Mouse (Mus musculus): ENCODE results near the gene Tbx21.

Tbx21 gene

GRCm38 (mm10) chr11:97131683-97132082 lies 16.6 kb upstream of the Tbx21 start:
- no peak for DNase-seq

GRCm38 (mm10) chr11:97130318-97130717 lies 15.2 kb upstream of the Tbx21 start:
- DNase-seq: no peak

- DNase-seq: no peak
These were observed 13.8 kb upstream of the Tbx21 start for GRCm38 (mm10) chr11:97128956-97129355.

DNA sequence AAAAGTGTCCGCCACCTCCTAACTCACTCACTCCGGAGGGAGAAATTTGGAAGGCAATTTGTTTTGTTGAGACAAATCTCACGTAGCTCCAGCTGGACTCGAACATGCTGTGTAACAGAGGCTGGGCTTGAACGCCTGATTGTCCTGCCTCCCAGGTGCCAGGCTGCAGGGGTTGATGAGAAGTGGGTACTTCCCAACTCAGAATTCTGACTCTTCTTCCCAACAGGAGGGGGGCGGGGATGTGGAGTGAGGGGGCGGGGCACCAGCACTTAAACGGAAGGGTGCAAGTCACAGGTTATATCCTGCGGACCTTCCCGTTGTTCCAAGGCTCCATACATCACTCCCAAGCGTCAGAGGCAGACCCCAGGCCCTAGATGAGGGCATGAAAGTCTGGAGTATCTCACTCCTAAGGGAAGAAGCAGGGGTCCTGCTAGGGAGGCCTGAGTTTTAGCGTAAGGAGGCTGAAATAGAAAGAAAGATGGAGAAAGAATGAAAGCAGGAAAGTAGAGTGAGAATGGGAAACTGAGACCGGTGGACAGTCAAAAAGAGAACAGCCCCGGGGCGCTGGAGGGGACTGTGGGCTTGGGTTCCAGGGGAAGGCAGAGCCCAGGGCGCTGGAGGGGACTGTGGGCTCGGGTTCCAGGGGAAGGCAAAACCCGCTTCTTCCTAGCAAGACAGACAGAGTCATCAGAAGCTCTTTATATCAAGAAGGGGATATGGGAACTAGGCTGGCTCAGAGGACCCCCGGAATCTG lies 12.5 kb upstream of the Tbx21 start:
- DNase-seq: no peak

GRCm38 (mm10) chr11:97126645-97127468 lies 11.7 kb upstream of the Tbx21 start:
- peak; percentile 60 to 63 for DNase-seq

- no peak for DNase-seq
These were observed 9.3 kb upstream of the Tbx21 start for GRCm38 (mm10) chr11:97124266-97125036.

DNA sequence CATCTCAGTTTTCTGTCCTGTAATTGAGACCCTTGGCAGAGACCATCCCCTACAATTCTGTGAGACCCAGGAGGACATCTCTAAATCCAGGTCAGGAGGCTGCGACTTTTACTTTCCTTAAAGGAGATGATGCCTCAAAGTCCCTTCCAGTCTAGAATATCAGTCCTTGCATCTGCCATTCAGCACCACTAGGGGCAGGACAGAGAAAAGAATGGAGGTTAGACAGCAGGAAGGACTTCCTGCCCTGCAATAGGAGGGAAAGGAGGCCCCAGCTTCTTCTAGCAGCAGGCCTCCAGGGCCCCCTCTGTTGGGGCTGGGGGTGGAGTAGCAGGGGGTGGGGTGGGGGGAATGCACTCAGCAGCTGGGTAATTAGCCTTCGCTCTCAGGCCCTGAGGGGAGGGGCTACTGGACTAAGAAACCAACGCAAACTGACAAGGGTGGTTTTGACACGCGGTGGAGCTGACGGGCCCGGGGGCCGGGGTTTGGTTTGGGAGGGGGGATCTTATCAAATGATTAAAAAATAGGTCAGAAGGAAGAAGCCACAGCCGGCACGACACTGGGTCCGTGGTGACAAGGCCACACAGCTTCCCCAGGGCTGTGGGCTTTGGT lies 8.3 kb upstream of the Tbx21 start:
- DNase-seq: no peak

DNA sequence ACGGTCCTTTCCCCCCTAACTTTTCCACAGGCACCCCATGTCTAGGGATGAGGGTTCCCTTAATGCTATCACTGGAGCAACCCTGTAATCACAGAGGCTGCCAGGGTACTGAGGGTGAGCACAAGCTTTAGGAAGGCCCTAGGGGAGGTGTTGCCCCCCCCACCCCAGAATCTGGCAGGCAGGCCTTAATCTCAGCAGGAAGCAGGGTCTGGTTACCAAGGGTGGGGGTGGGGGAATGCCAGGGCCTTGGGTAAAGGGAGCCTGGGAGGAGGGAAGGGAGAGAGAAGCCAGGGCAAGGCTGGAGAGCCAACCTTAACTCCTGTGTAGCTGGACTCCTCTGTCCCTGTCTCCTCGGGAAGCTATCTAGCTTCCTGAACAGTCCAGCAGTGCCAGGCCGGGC lies 5.5 kb upstream of the Tbx21 start:
- no peak for DNase-seq

GRCm38 (mm10) chr11:97120221-97120620 lies 5.1 kb upstream of the Tbx21 start:
- no peak for DNase-seq

- no peak for DNase-seq
These were observed 666 bp upstream of the Tbx21 start for GRCm38 (mm10) chr11:97115797-97116196.

DNA sequence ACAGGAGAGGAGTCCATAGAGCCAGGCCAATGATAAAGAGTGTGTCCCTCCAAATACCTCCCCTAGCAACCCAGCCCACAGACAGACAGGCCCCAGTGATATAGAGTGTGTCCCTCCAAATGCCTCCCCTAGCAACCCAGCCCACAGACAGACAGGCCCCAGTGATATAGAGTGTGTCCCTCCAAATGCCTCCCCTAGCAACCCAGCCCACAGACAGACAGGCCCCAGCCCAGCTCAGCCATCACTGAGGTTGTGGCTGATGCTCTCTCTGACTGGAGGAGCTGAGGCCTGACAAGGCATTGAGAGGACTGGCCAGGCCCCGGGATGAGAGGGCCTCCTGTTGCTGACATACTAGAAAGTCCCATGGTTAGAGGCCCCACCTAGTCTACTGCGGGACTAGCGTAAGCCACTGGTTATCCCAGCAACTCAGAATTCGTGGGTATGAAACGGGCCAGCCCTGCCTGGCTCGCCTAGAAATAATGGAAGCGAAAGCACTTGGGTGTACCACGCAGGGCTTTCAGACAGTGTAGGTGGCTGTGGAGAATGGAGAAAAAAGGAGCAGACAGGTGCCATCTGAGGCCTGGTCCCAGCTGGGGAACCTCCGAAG lies 2.5 kb downstream of the Tbx21 start:
- no peak for DNase-seq

- DNase-seq: no peak
These were observed 6.2 kb downstream of the Tbx21 start for GRCm38 (mm10) chr11:97108976-97109375.

DNA sequence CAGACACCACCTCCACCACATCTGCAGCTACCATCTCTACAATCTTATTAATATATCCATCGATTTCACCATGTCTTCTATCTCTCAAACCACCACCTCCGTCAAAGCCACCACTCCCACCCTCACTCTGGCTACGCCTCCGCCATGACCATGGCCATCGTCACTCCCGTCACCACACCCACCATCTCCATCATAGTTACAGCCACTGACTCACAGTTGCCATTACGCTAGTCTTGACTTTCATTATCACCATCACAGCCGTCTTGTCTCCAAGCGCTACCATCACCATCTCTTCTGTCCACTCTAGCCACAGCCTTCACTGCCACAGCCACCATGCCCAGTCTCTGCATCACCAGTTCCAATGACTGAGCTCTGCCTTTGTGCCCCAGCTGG lies 11.0 kb downstream of the Tbx21 start:
- no peak for DNase-seq

DNA sequence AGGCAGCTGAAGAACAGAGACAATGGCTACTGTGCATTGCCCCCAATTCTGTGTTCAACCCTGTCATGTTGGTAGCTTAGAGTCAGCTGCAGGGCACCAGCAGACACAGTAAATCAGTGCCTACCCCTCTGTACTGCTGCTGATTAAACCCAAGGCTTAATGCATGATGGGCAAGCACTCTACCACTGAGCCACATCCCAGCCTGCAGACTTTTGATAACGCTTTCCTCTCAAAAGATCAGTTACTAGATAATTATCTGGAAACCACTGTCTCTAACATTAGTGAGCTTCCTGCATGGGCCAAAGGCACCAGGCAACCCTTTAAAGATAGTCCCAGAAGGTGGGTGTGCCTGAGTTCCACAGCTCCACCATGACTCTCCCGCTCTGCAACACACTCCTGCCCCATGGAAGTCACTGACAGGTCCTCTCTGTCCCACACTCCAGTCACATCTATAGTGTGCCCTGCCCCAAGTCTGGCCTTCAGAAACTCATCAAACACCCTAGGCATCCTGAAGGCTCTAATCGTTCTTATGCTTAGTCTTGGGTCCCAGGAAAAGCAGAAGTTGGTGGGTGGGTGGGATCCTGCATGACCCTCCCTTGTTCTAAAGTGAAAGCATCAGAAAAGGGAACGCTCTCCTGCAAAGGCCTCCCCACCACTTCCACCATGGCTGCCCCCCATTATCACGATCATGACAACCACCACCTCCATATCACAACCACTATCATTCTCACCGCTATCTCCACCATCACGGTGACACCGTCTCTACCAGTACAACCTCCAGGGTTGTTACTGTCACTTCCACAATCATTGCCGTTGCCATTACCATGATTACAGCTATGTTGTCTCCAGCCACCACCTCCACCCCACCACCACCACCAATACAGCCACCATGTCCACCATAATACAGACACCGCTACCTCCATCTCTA lies 11.7 kb downstream of the Tbx21 start:
- no peak for DNase-seq

DNA sequence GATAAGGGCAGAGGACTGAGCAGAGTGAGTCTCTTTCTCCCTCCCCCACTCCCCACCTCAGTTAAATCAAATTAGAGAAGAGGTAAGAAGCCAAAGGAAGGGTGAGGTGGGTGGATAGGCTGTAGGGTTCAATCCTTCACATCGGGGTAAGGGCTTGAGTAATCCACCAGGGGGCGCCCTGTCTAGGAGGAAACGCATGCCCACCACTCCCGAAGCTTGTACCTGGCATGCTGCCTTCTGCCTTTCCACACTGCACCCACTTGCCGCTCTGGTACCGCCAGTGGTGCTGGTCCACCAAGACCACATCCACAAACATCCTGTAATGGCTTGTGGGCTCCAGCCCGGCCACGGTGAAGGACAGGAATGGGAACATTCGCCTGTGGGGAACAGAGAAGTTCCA lies 13.4 kb downstream of the Tbx21 start:
- peak; percentile 84 to 85 for DNase-seq

DNA sequence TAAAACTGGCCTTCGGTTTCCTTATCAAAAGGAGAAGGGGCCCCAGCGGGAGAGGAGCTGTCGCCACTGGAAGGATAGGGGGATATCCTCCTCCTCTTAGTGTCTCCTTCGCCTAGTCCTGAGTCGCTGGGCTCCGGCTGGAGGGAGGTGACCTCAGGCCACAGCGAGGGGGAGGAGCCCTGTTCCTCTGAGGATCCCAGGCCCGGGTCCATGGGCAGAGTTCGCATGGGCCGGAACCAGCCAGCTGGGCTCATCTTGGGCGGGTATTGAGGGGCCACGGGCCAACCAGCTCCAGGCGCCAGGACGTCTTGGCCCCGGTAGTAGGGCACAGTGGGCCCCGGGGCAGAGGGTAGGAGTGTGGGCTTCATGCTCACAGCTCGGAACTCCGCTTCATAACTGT lies 16.3 kb downstream of the Tbx21 start:
- DNase-seq: peak; percentile 29 to 39

- DNase-seq: no peak
These were observed 20.5 kb downstream of the Tbx21 start for GRCm38 (mm10) chr11:97094600-97094999.

- DNase-seq: no peak
These were observed 28.8 kb downstream of the Tbx21 start for GRCm38 (mm10) chr11:97086365-97086764.

DNA sequence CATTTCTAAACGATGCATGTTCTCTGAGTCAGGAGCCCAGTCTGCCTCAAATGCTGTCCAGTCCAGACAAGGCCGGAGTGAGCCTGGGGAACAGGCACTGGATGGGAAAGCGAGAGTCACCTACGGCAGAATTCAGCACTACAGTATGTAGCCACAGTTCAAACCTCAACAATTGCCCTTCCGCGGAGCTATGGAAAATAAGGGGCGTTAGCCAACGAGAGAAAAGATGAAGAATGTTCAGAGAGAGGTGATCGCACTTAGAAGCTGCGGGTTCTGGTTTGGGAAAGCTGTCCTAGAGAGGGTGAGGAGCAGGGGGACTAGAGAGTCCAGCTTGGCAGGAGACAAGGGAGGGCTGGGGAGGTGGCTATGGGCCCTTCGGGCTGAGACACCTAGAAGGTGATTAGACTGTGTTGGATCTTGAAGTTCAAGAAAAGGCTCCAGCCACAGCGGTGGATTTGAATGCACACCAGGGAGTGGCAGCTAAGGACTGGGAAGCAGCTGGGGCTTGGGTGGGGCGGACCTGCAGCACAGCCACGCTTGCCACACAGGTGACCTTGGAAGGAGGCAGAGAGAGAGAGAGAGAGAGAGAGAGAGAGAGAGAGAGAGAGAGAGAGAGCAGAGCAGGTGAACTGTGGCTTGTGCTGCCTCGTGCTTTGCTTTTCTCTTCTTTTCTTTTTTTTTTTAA lies 30.2 kb downstream of the Tbx21 start:
- no peak for DNase-seq

DNA sequence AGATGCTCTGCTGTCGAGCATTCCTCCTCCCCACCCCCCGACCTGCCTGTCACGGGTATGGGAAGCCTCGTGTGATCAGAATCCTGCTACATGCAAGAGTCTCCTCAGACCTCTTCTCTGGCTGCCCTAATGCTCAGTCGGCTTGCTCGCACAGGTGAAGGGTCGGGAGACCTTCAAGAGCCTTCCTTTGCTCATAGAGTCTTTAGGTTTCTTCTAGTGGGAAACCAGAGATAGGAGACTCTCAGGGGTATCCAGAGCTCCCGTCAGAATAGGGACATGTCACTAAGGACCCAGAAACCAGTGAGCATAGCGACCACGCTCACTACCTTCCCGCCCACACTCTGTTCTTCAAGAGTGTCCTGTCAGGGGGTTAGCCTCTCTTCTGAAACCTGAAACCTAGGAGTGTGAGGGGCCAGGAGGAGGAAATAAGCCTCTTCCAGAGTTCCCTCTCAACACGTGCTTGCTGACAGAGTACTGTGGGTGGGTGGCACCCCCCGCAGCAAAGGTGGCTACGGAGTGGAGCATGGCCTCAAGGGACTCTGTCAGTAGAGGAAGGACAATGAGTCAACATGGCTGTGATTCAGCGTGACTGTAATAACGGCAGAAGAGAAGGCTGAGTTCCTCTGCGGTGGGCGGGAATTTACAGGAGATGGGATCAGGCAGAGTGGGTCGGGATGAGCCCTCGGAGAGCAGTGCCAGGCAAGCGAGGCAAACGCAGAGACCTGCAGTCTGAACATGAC lies 31.6 kb downstream of the Tbx21 start:
- peak in 1 of 2 experiments; percentile 13 for DNase-seq

All from kidney, postnatal 4 days (tissue).